Mouse (Mus musculus): ENCODE results near the gene Igll1. TPM values are rescaled to one million over a fixed set of nuclear protein-coding genes. Genes with fewer than 3 reads are reported as not detected.

Gene Igll1
- total and polyA plus RNA-seq, 2 experiments from 2014 or later: not detected

GRCm38 (mm10) chr16:16896382-16897055, 32.7 kb upstream of the Igll1 start, which contains the start of gene Ppm1f:
TSS of gene Ppm1f (plus strand) at chr16:16896469.
- WGBS: under 1% methylated on average over 29 of the region's 29 CpGs
- Histone ChIP-seq H3K27me3 (ENCODE audit: insufficient read depth, low read length) (no peaks in the 10 kb centered on the region), H3K9ac (peak within 1 kb of the TSS; percentile 77), H3K9me3 (ENCODE audit: low read length) (no peaks in the 10 kb centered on the region), H3K4me2 (ENCODE audit: low read depth) (peak within 1 kb of the TSS; percentile 81), H3K4me3 (ENCODE audit: low read depth, low read length) (peak within 1 kb of the TSS; percentile 68), H3K4me1 (ENCODE audit: insufficient read depth) (peaks cover 13% of the 10 kb centered on the region; the same call in 1 of the 2 replicates), H3K36me3 (ENCODE audit: insufficient read depth) (peaks cover 15% of the 10 kb centered on the region), H3K27ac (ENCODE audit: low read depth, low read length) (peak within 1 kb of the TSS; percentile 77)
- DNase-seq: peak; percentile 97
- peak; percentile 96 for ATAC-seq
- TF ChIP-seq CTCF (IDR thresholded peaks at IDR 0.05; ENCODE audit: low read depth): peak; percentile 98

- no peak for TF ChIP-seq CTCF (IDR thresholded peaks at IDR 0.05; ENCODE audit: low read depth)
- Histone ChIP-seq H3K36me3 (ENCODE audit: insufficient read depth) (peaks cover 20% of the 10 kb centered on the region), H3K4me3 (ENCODE audit: low read depth, low read length) (peak overlapping the region; percentile 68; the same call in 1 of the 2 replicates), H3K4me2 (ENCODE audit: low read depth) (peak overlapping the region; percentile 81; the same call in 1 of the 2 replicates), H3K4me1 (ENCODE audit: insufficient read depth) (peaks cover 13% of the 10 kb centered on the region; the same call in 1 of the 2 replicates), H3K27ac (ENCODE audit: low read depth, low read length) (peak overlapping the region; percentile 57; the same call in 1 of the 2 replicates), H3K9ac (peak overlapping the region; percentile 77; the same call in 1 of the 2 replicates), H3K27me3 (ENCODE audit: insufficient read depth, low read length) (no peaks in the 10 kb centered on the region), H3K9me3 (ENCODE audit: low read length) (no peaks in the 10 kb centered on the region)
- DNase-seq (no peak), ATAC-seq (peak; percentile 54; the same call in 1 of the 2 replicates)
- WGBS: 20% methylated on average over 4 of the region's 4 CpGs
Measured at GRCm38 (mm10) chr16:16896015-16896381, 32.2 kb upstream of the Igll1 start.

GRCm38 (mm10) chr16:16892366-16892765, 28.6 kb upstream of the Igll1 start:
- 93% methylated on average over 7 of the region's 7 CpGs for WGBS
- no peak for TF ChIP-seq CTCF (IDR thresholded peaks at IDR 0.05; ENCODE audit: low read depth)
- ATAC-seq: no peak
- Histone ChIP-seq H3K4me3 (ENCODE audit: low read depth, low read length) (no peak overlapping the region), H3K27me3 (ENCODE audit: insufficient read depth, low read length) (no peaks in the 10 kb centered on the region), H3K4me1 (ENCODE audit: insufficient read depth) (peaks cover 5% of the 10 kb centered on the region; the same call in 1 of the 2 replicates), H3K9me3 (ENCODE audit: low read length) (no peaks in the 10 kb centered on the region), H3K27ac (ENCODE audit: low read depth, low read length) (no peak overlapping the region), H3K9ac (no peak overlapping the region), H3K4me2 (ENCODE audit: low read depth) (no peak overlapping the region), H3K36me3 (ENCODE audit: insufficient read depth) (peaks cover 56% of the 10 kb centered on the region)
- no peak for DNase-seq

GRCm38 (mm10) chr16:16888341-16888740, 24.6 kb upstream of the Igll1 start:
- 94% methylated on average over 1 of the region's 1 CpGs for WGBS
- no peak for DNase-seq
- Histone ChIP-seq H3K36me3 (ENCODE audit: insufficient read depth) (peaks cover 93% of the 10 kb centered on the region), H3K9ac (no peak overlapping the region), H3K27ac (ENCODE audit: low read depth, low read length) (no peak overlapping the region), H3K4me1 (ENCODE audit: insufficient read depth) (no peaks in the 10 kb centered on the region), H3K27me3 (ENCODE audit: insufficient read depth, low read length) (no peaks in the 10 kb centered on the region), H3K9me3 (ENCODE audit: low read length) (no peaks in the 10 kb centered on the region), H3K4me3 (ENCODE audit: low read depth, low read length) (no peak overlapping the region), H3K4me2 (ENCODE audit: low read depth) (no peak overlapping the region)
- TF ChIP-seq CTCF (IDR thresholded peaks at IDR 0.05; ENCODE audit: low read depth): no peak
- no peak for ATAC-seq

GRCm38 (mm10) chr16:16879025-16879424, 15.2 kb upstream of the Igll1 start:
- H3K4me1 ChIP-seq (ENCODE audit: insufficient read depth): no peaks in the 10 kb centered on the region
- 0 out of 2 replicates have a peak, but pooled peaks cover 6% of the 10 kb centered on the region for H3K9me3 ChIP-seq (ENCODE audit: low read length)
- H3K4me3 ChIP-seq (ENCODE audit: low read depth, low read length): no peak overlapping the region
- WGBS: 92% methylated on average over 5 of the region's 5 CpGs
- DNase-seq (no peak), ATAC-seq (no peak)
- no peak overlapping the region for H3K27ac ChIP-seq (ENCODE audit: low read depth, low read length)
- no peak overlapping the region for H3K9ac ChIP-seq
- peaks cover 77% of the 10 kb centered on the region for H3K36me3 ChIP-seq (ENCODE audit: insufficient read depth)
- no peak for TF ChIP-seq CTCF (IDR thresholded peaks at IDR 0.05; ENCODE audit: low read depth)
- no peaks in the 10 kb centered on the region for H3K27me3 ChIP-seq (ENCODE audit: insufficient read depth, low read length)
- no peak overlapping the region for H3K4me2 ChIP-seq (ENCODE audit: low read depth)

- H3K9ac ChIP-seq: peak within 1 kb of the TSS; percentile 84
- 0 out of 2 replicates have a peak, but pooled peaks cover 4% of the 10 kb centered on the region for H3K36me3 ChIP-seq (ENCODE audit: insufficient read depth)
- H3K4me2 ChIP-seq (ENCODE audit: low read depth): peak within 1 kb of the TSS; percentile 78
- no peaks in the 10 kb centered on the region for H3K27me3 ChIP-seq (ENCODE audit: insufficient read depth, low read length)
- DNase-seq (peak; percentile 98), ATAC-seq (peak; percentile 98)
- TF ChIP-seq CTCF (IDR thresholded peaks at IDR 0.05; ENCODE audit: low read depth): peak; percentile 66
- H3K27ac ChIP-seq (ENCODE audit: low read depth, low read length): peak within 1 kb of the TSS; percentile 92
- H3K9me3 ChIP-seq (ENCODE audit: low read length): no peaks in the 10 kb centered on the region
- H3K4me3 ChIP-seq (ENCODE audit: low read depth, low read length): peak within 1 kb of the TSS; percentile 79
- WGBS: under 1% methylated on average over 49 of the region's 49 CpGs
- H3K4me1 ChIP-seq (ENCODE audit: insufficient read depth): peaks cover 7% of the 10 kb centered on the region; the same call in 1 of the 2 replicates
Measured at GRCm38 (mm10) chr16:16870617-16871331, 7.0 kb upstream of the Igll1 start, which contains the start of the genes Top3b and Vpreb1. TSS of gene Top3b (plus strand) at chr16:16870736. TSS of gene Vpreb1 (minus strand) at chr16:16870843.
